ENCODE assay signal across 10 mouse cellular contexts in the genomic region with DNA sequence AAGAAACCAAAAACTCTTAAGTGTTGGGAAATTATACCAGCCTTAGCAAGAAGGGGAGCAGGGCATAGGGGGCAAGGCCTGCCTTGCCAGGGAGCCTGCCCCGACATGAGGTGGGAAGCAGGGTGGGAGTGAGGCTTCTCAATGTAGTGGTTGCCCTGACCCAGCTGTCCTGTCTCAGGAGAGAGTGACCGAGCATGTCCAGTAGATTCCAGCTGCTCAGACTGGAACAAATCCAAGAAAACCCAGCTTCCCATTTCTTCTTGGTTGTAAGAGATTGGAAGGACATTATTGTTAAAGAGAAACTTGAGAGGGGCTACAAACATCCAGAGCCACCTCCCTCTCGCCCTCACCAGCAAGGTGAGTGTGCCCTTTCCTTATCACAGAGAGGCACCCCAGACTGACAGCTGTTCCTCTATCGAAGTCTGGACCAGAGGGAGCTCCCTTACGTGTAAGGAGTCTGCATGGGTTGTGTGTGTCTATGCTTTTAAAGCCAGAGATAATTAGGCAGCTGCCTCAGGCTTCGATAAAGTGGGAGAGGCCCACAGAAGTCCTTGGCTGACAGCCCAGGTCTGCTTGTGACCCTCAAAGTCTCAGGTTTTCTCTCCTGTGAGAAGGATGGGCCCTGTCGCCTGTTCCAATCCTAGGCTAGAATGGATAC.
DNase-seq lines count a peak whose midpoint lies in the region; ATAC-seq and TF ChIP-seq lines count a peak whose summit lies in the region.
"Had no signal": no experiment of that assay in that cellular context is flagged by ENCODE, and none has a peak within 500 bp of the region (broad histone marks: within the 10 kb centered on the region; RNA-seq: fewer than 3 reads in every experiment).

No protein-coding gene starts in this region.

- H3K36me3 ChIP-seq in forebrain, embryonic 13.5 days (ENCODE audit: poor library complexity, severe bottlenecking), result no peaks in the 10 kb centered on the region
- no peaks in the 10 kb centered on the region for H3K36me3 ChIP-seq in forebrain, embryonic 10.5 days (replicated peaks)
- H3K36me3 ChIP-seq in stomach, postnatal 0 days (ENCODE audit: control insufficient read depth, insufficient read depth, low read length), result no peaks in the 10 kb centered on the region
- H3K36me3 ChIP-seq: embryonic facial prominence, embryonic 13.5 days had no signal

- H3K27ac ChIP-seq in forebrain, embryonic 13.5 days, result no peak overlapping the region; the same call in 1 of the 2 replicates
- no peak overlapping the region for H3K27ac ChIP-seq in forebrain, embryonic 10.5 days
- H3K27ac ChIP-seq in stomach, postnatal 0 days (replicated peaks), result peak overlapping the region; percentile 14; the same call in 1 of the 2 replicates
- H3K27ac ChIP-seq: embryonic facial prominence, embryonic 13.5 days had no signal

- TF ChIP-seq EP300 in stomach, postnatal 0 days (optimal IDR thresholded peaks at IDR 0.05), result no peak

- WGBS in forebrain, embryonic 13.5 days, result 42% methylated on average over 7 of the region's 7 CpGs
- 76% methylated on average over 7 of the region's 7 CpGs for WGBS in forebrain, embryonic 10.5 days
- 29% methylated on average over 7 of the region's 7 CpGs for WGBS in stomach, postnatal 0 days

- no peaks in the 10 kb centered on the region for H3K9me3 ChIP-seq in forebrain, embryonic 13.5 days (replicated peaks)
- H3K9me3 ChIP-seq in forebrain, embryonic 10.5 days, result no peaks in the 10 kb centered on the region
- no peaks in the 10 kb centered on the region for H3K9me3 ChIP-seq in stomach, postnatal 0 days (ENCODE audit: control insufficient read depth, low read length)
- H3K9me3 ChIP-seq: embryonic facial prominence, embryonic 13.5 days had no signal

- no peak for TF ChIP-seq CTCF in stomach, postnatal 0 days (IDR thresholded peaks at IDR 0.05; ENCODE audit: low read depth)

- H3K9ac ChIP-seq in forebrain, embryonic 13.5 days, result no peak overlapping the region
- H3K9ac ChIP-seq in stomach, postnatal 0 days (ENCODE audit: low read length), result no peak overlapping the region
- H3K9ac ChIP-seq: embryonic facial prominence, embryonic 13.5 days had no signal

- H3K4me2 ChIP-seq in forebrain, embryonic 13.5 days, result no peak overlapping the region
- no peak overlapping the region for H3K4me2 ChIP-seq in stomach, postnatal 0 days (replicated peaks; ENCODE audit: low read depth)
- H3K4me2 ChIP-seq: embryonic facial prominence, embryonic 13.5 days had no signal

- H3K4me3 ChIP-seq in forebrain, embryonic 13.5 days, result no peak overlapping the region
- H3K4me3 ChIP-seq in forebrain, embryonic 10.5 days, result no peak overlapping the region
- H3K4me3 ChIP-seq in stomach, postnatal 0 days (ENCODE audit: low read depth, low read length), result no peak overlapping the region
- H3K4me3 ChIP-seq: embryonic facial prominence, embryonic 13.5 days had no signal

- intact Hi-C loops in left cerebral cortex, postnatal 36 days (cut with DNase I), result no loop called here

- no peaks in the 10 kb centered on the region for H3K27me3 ChIP-seq in forebrain, embryonic 13.5 days
- H3K27me3 ChIP-seq in forebrain, embryonic 10.5 days (ENCODE audit: poor library complexity, severe bottlenecking), result no peaks in the 10 kb centered on the region
- H3K27me3 ChIP-seq in stomach, postnatal 0 days (ENCODE audit: control insufficient read depth, insufficient read depth, low read length), result no peaks in the 10 kb centered on the region
- H3K27me3 ChIP-seq: embryonic facial prominence, embryonic 13.5 days had no signal

- peaks cover 25% of the 10 kb centered on the region for H3K4me1 ChIP-seq in forebrain, embryonic 13.5 days
- peaks cover 15% of the 10 kb centered on the region for H3K4me1 ChIP-seq in forebrain, embryonic 10.5 days
- H3K4me1 ChIP-seq in stomach, postnatal 0 days (replicated peaks; ENCODE audit: control insufficient read depth, insufficient read depth), result no peaks in the 10 kb centered on the region

- ATAC-seq in forebrain, embryonic 13.5 days, result peak; percentile 54; the same call in 1 of the 2 replicates
- no peak for ATAC-seq in stomach, postnatal 0 days (ENCODE audit: low FRiP score, low TSS enrichment)

- no peak for DNase-seq in forebrain, embryonic 10.5 days (ENCODE audit: extremely low spot score, low spot score)
- peak; percentile 55 for DNase-seq in ovary, adult 18-20 months (ENCODE audit: low spot score)
- no peak for DNase-seq in ovary, postnatal 14 days (ENCODE audit: low spot score)
- peak; percentile 67 for DNase-seq in kidney, postnatal 14 days
- DNase-seq in stomach, postnatal 0 days (ENCODE audit: low spot score), result no peak
- no peak for DNase-seq in left cerebral cortex, postnatal 36 days (ENCODE audit: low spot score in 2 of 2)
- DNase-seq in urinary bladder, postnatal 36 days (ENCODE audit: low spot score in 2 of 2), result no peak
- DNase-seq: B cell, adult 2 months had no signal

Comparison
In these comparisons a context has a peak if more than half of its experiments do, and no peak if none do; other contexts are left out.
1. DNase-seq: peak in ovary, adult 18-20 months (single experiment) and kidney, postnatal 14 days (single experiment); none in forebrain, embryonic 10.5 days (single experiment), ovary, postnatal 14 days (single experiment), stomach, postnatal 0 days (single experiment), left cerebral cortex, postnatal 36 days (0 of 2) and urinary bladder, postnatal 36 days (0 of 2).